Mouse (Mus musculus): ENCODE measurements around the gene Mcf2l. TPM values are rescaled to one million over a fixed set of nuclear protein-coding genes. Genes with fewer than 3 reads are reported as not detected.

The Mcf2l gene
- polyA plus RNA-seq, 1 experiment from 2014 or later: 80.3 TPM

- WGBS: 84% methylated on average over 16 of the region's 16 CpGs
- Histone ChIP-seq H3K36me3 (ENCODE audit: poor library complexity, severe bottlenecking) (no peaks in the 10 kb centered on the region), H3K4me3 (no peak overlapping the region), H3K27ac (no peak overlapping the region), H3K4me1 (no peaks in the 10 kb centered on the region), H3K4me2 (no peak overlapping the region), H3K9me3 (replicated peaks) (no peaks in the 10 kb centered on the region), H3K27me3 (no peaks in the 10 kb centered on the region), H3K9ac (no peak overlapping the region)
- no peak for ATAC-seq
These were observed 189.5 kb downstream of the Mcf2l start for GRCm38 (mm10) chr8:13063112-13063511.

Small RNAs within 50 kb of the gene (microRNA-seq; reads per million reads assigned to microRNA genes)
- 0.80 reads per million for gene Gm38671

Other genes with a start within 250 kb of the Mcf2l start
- gene Tubgcp3, start 201.6 kb upstream of the Mcf2l start, polyA plus RNA-seq (2015; fragmentation: Nextera tagmentation; extraction: Ambion mirVana): 44.2 and 52.9 TPM in 2 replicates
- gene Atp11a, start 116.8 kb upstream of the Mcf2l start, polyA plus RNA-seq (2015; fragmentation: Nextera tagmentation; extraction: Ambion mirVana): 10.1 and 13.0 TPM in 2 replicates
- 0.09 and 0.15 TPM in 2 replicates for gene F7, start 152.2 kb downstream of the Mcf2l start, polyA plus RNA-seq (2015; fragmentation: Nextera tagmentation; extraction: Ambion mirVana)
- gene F10, start 163.5 kb downstream of the Mcf2l start, polyA plus RNA-seq (2015; fragmentation: Nextera tagmentation; extraction: Ambion mirVana): 0.35 TPM in 2 replicates
- gene Proz, start 187.1 kb downstream of the Mcf2l start, polyA plus RNA-seq (2015; fragmentation: Nextera tagmentation; extraction: Ambion mirVana): 0.92 and 1.1 TPM in 2 replicates
- 49.8 and 52.5 TPM in 2 replicates for gene Pcid2, start 231.7 kb downstream of the Mcf2l start, polyA plus RNA-seq (2015; fragmentation: Nextera tagmentation; extraction: Ambion mirVana)
- gene Cul4a, start 231.8 kb downstream of the Mcf2l start, polyA plus RNA-seq (2015; fragmentation: Nextera tagmentation; extraction: Ambion mirVana): 66.3 and 69.0 TPM in 2 replicates